Mouse (Mus musculus) hindbrain, embryonic 10.5 days (tissue): ENCODE results near the gene Mettl5. TPM values are rescaled to one million over a fixed set of nuclear protein-coding genes. Genes with fewer than 3 reads are reported as not detected.

Experiments
- DNase-seq: peaks from one replicate; pipeline ENCODE4 v3.0.0-alpha.2; 2017; ENCODE audit warnings: low spot score
- H3K27ac ChIP-seq: fragments of 300-500 bp; sonication (generic); 2 replicates; pipeline ENCODE4 v1.5.1; 2016; ENCODE audit warnings: mild to moderate bottlenecking, moderate library complexity
- H3K27me3 ChIP-seq: fragments of 300-500 bp; sonication (generic); 2 replicates; pipeline ENCODE4 v1.6.1; 2016; ENCODE audit warnings: mild to moderate bottlenecking; ENCODE audit not compliant: poor library complexity, insufficient read depth, severe bottlenecking
- H3K36me3 ChIP-seq: fragments of 300-500 bp; sonication (generic); 2 replicates; pipeline ENCODE4 v1.6.1; 2016; ENCODE audit warnings: mild to moderate bottlenecking, moderate library complexity
- H3K4me1 ChIP-seq: fragments of 300-500 bp; sonication (generic); replicated peaks from 2 replicates; pipeline ENCODE4 v1.6.1; 2016; ENCODE audit warnings: mild to moderate bottlenecking
- H3K4me3 ChIP-seq: fragments of 300-500 bp; sonication (generic); 2 replicates; pipeline ENCODE4 v1.5.1; 2016; ENCODE audit warnings: mild to moderate bottlenecking, moderate library complexity
- H3K9me3 ChIP-seq: fragments of 300-500 bp; sonication (generic); 2 replicates; pipeline ENCODE4 v1.6.1; 2016; ENCODE audit warnings: mild to moderate bottlenecking, moderate library complexity
- WGBS: fragments of 180-500 bp; shearing (Covaris S2); methylation state at CpG from one replicate; pipeline ENCODE4 v1.1.7; 2016; 5-methylcytosine and 5-hydroxymethylcytosine counted together
- polyA plus RNA-seq: library from polyadenylated mRNA; unstranded; fragments of >200 nt; fragmentation: Nextera tagmentation; extraction: Ambion mirVana; gene quantifications from 2 replicates; pipeline ENCODE4 v1.2.1, GENCODE M21; 2016

Mettl5 gene
- polyA plus RNA-seq, 1 experiment from 2014 or later = 39.0 TPM

GRCm38 (mm10) chr2:69838707-69839106, 46.7 kb downstream of the Mettl5 start:
- H3K9me3 ChIP-seq = no peaks in the 10 kb centered on the region
- no peak overlapping the region for H3K27ac ChIP-seq
- H3K27me3 ChIP-seq = no peaks in the 10 kb centered on the region
- H3K4me1 ChIP-seq = no peaks in the 10 kb centered on the region
- H3K36me3 ChIP-seq = peaks cover 33% of the 10 kb centered on the region
- H3K4me3 ChIP-seq = no peak overlapping the region
- no peak for DNase-seq

GRCm38 (mm10) chr2:69837996-69838395, 47.4 kb downstream of the Mettl5 start:
- DNase-seq = no peak
- no peaks in the 10 kb centered on the region for H3K9me3 ChIP-seq
- H3K4me1 ChIP-seq = no peaks in the 10 kb centered on the region
- H3K4me3 ChIP-seq = no peak overlapping the region
- 39% methylated on average over 3 of the region's 3 CpGs for WGBS
- no peaks in the 10 kb centered on the region for H3K27me3 ChIP-seq
- no peak overlapping the region for H3K27ac ChIP-seq
- H3K36me3 ChIP-seq = peaks cover 40% of the 10 kb centered on the region

- Histone ChIP-seq H3K27me3 (no peaks in the 10 kb centered on the region), H3K4me1 (no peaks in the 10 kb centered on the region), H3K27ac (no peak overlapping the region), H3K36me3 (peaks cover 46% of the 10 kb centered on the region), H3K9me3 (no peaks in the 10 kb centered on the region), H3K4me3 (no peak overlapping the region)
- no peak for DNase-seq
- WGBS = 71% methylated on average over 7 of the region's 7 CpGs
Measured at GRCm38 (mm10) chr2:69837244-69837967, 48.0 kb downstream of the Mettl5 start.

GRCm38 (mm10) chr2:69830116-69830515, 55.3 kb downstream of the Mettl5 start:
- peaks cover 70% of the 10 kb centered on the region for H3K36me3 ChIP-seq
- DNase-seq = no peak
- H3K4me3 ChIP-seq = no peak overlapping the region
- 89% methylated on average over 8 of the region's 8 CpGs for WGBS
- peaks cover 14% of the 10 kb centered on the region for H3K4me1 ChIP-seq
- no peak overlapping the region for H3K27ac ChIP-seq
- no peaks in the 10 kb centered on the region for H3K27me3 ChIP-seq
- no peaks in the 10 kb centered on the region for H3K9me3 ChIP-seq

- H3K4me1 ChIP-seq = peaks cover 14% of the 10 kb centered on the region
- H3K27ac ChIP-seq = no peak overlapping the region
- DNase-seq = no peak
- no peak overlapping the region for H3K4me3 ChIP-seq
- no peaks in the 10 kb centered on the region for H3K9me3 ChIP-seq
- no peaks in the 10 kb centered on the region for H3K27me3 ChIP-seq
- 95% methylated on average over 2 of the region's 2 CpGs for WGBS
- H3K36me3 ChIP-seq = peaks cover 68% of the 10 kb centered on the region
Measured at GRCm38 (mm10) chr2:69829680-69830079, 55.7 kb downstream of the Mettl5 start.

GRCm38 (mm10) chr2:69828031-69828430, 57.4 kb downstream of the Mettl5 start:
- no peak overlapping the region for H3K4me3 ChIP-seq
- 58% methylated on average over 7 of the region's 7 CpGs for whole genome bisulfite sequencing
- H3K27ac ChIP-seq = peak overlapping the region; percentile 40; the same call in 1 of the 2 replicates
- H3K27me3 ChIP-seq = no peaks in the 10 kb centered on the region
- peaks cover 23% of the 10 kb centered on the region for H3K4me1 ChIP-seq
- H3K9me3 ChIP-seq = no peaks in the 10 kb centered on the region
- H3K36me3 ChIP-seq = peaks cover 58% of the 10 kb centered on the region
- DNase-seq = no peak

- Histone ChIP-seq H3K27ac (peak overlapping the region; percentile 67), H3K4me1 (peaks cover 37% of the 10 kb centered on the region), H3K36me3 (peaks cover 44% of the 10 kb centered on the region), H3K4me3 (no peak overlapping the region), H3K27me3 (no peaks in the 10 kb centered on the region), H3K9me3 (no peaks in the 10 kb centered on the region)
- 45% methylated on average over 2 of the region's 2 CpGs for WGBS
- DNase-seq = no peak
Measured at GRCm38 (mm10) chr2:69826380-69826779, 59.0 kb downstream of the Mettl5 start.

DNA sequence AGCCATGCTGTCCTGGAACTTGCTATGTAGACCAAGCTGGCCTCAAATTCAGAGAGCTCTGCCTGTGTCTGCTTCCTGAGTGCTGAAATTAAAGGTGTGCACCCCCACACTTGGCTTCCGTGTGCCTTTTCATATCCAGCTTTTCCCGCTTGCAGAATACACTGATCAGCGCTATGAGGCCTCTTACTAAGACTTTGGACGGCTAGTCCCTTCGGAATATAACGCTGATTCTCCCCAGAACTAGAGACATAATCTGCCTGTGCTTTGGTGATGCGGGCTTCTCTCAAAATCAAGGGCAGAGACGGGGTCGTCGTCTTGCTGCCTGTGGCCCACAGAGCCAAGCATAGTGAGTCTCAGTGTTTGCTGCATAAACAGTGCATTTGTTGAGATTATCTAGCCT, 59.5 kb downstream of the Mettl5 start:
- Histone ChIP-seq H3K4me3 (no peak overlapping the region), H3K27ac (peak overlapping the region; percentile 50), H3K4me1 (peaks cover 37% of the 10 kb centered on the region), H3K27me3 (no peaks in the 10 kb centered on the region), H3K36me3 (peaks cover 39% of the 10 kb centered on the region), H3K9me3 (no peaks in the 10 kb centered on the region)
- DNase-seq = no peak
- WGBS = 82% methylated on average over 10 of the region's 10 CpGs

- Histone ChIP-seq H3K27me3 (no peaks in the 10 kb centered on the region), H3K4me1 (peaks cover 36% of the 10 kb centered on the region), H3K27ac (peak overlapping the region; percentile 98), H3K36me3 (peaks cover 16% of the 10 kb centered on the region; the same call in 1 of the 2 replicates), H3K9me3 (no peaks in the 10 kb centered on the region), H3K4me3 (peak overlapping the region; percentile 87)
- WGBS = 2% methylated on average over 45 of the region's 45 CpGs
- DNase-seq = peak; percentile 72
Measured at GRCm38 (mm10) chr2:69823129-69823677, 62.2 kb downstream of the Mettl5 start.

GRCm38 (mm10) chr2:69822361-69823128, 62.9 kb downstream of the Mettl5 start:
- Histone ChIP-seq H3K27ac (peak overlapping the region; percentile 98), H3K27me3 (no peaks in the 10 kb centered on the region), H3K9me3 (no peaks in the 10 kb centered on the region), H3K4me1 (peaks cover 33% of the 10 kb centered on the region), H3K4me3 (peak overlapping the region; percentile 87), H3K36me3 (peaks cover 13% of the 10 kb centered on the region; the same call in 1 of the 2 replicates)
- WGBS = under 1% methylated on average over 80 of the region's 80 CpGs
- peak; percentile 78 for DNase-seq

GRCm38 (mm10) chr2:69821711-69822110, 63.7 kb downstream of the Mettl5 start, which contains the start of gene Klhl23:
Gene Klhl23, plus strand, starts transcription at chr2:69821944.
- WGBS = 31% methylated on average over 8 of the region's 8 CpGs

More at GRCm38 (mm10) chr2:69821711-69822110, 63.7 kb downstream of the Mettl5 start, which contains the start of gene Klhl23:
- Histone ChIP-seq H3K27me3 (no peaks in the 10 kb centered on the region), H3K4me3 (peak within 1 kb of the TSS; percentile 87), H3K9me3 (no peaks in the 10 kb centered on the region), H3K27ac (peak within 1 kb of the TSS; percentile 98), H3K36me3 (peaks cover 12% of the 10 kb centered on the region; the same call in 1 of the 2 replicates), H3K4me1 (peaks cover 33% of the 10 kb centered on the region)
- no peak for DNase-seq
